Mouse (Mus musculus): ENCODE measurements around the gene Gpsm1.

- TF ChIP-seq POLR2A (IDR thresholded peaks at IDR 0.05; ENCODE audit: control insufficient read depth, extremely low read depth, insufficient read depth, low read length, poor library complexity), result no peak
- TF ChIP-seq CTCF (IDR thresholded peaks at IDR 0.05; ENCODE audit: borderline replicate concordance, control insufficient read depth, extremely low read depth, insufficient read depth, low read length, poor library complexity), result no peak
Measured at GRCm38 (mm10) chr2:26286391-26286790, 28.9 kb upstream of the Gpsm1 start.

All from thymus, adult 2 months (tissue).